Mouse (Mus musculus) kidney, postnatal 25 days (tissue): ENCODE results near the gene S1pr4.
A peak's percentile ranks its signal among the peaks of the same experiment; 100 is the strongest.

Source experiments
- DNase-seq, 2 experiments: peaks; one replicate each; pipeline ENCODE4 v3.0.0; 2021; ENCODE audit warnings: mixed read lengths in 2 of 2

S1pr4 gene

DNA sequence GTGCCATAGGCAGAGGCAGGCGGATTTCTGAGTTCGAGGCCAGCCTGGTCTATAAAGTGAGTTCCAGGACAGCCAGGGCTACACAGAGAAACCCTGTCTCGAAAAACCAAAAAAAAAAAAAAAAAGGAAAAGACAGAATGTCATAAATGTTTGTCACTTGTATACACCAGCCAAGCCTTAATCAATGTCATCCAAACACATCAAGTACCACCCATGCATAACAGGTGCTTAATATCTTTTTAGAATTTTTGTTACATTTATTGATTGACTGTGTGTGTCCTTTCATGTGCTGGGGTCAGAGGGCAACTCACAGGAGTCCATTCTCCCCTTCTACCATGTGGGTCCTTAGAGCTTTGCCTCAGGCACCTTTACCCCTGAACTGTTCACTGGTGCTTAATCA lies at the start of gene S1pr4:
S1pr4 (minus strand) TSS at position 101 of the 400 bp plus-strand sequence.
- DNase-seq, result no peak

DNA sequence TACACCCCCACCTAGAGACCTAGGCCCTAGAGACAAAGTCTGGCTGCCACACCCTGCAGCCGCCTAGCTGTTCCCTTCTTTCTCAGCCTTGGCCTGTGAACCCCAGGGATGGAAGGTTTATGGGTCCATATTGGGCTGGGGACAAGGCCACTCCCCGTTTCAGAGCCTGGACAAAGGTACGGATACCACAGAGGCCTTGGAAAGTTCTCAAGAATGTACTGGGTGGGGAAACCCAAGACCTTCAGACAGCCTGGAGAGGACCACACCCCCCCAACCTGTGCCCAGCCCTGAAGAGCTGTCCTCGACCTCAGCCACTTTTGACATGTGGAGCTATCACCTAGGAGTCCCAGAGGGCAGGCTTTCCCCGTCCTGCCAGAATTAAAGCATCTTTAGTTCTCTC lies 49.0 kb upstream of the S1pr4 start:
- DNase-seq, result no peak

DNA sequence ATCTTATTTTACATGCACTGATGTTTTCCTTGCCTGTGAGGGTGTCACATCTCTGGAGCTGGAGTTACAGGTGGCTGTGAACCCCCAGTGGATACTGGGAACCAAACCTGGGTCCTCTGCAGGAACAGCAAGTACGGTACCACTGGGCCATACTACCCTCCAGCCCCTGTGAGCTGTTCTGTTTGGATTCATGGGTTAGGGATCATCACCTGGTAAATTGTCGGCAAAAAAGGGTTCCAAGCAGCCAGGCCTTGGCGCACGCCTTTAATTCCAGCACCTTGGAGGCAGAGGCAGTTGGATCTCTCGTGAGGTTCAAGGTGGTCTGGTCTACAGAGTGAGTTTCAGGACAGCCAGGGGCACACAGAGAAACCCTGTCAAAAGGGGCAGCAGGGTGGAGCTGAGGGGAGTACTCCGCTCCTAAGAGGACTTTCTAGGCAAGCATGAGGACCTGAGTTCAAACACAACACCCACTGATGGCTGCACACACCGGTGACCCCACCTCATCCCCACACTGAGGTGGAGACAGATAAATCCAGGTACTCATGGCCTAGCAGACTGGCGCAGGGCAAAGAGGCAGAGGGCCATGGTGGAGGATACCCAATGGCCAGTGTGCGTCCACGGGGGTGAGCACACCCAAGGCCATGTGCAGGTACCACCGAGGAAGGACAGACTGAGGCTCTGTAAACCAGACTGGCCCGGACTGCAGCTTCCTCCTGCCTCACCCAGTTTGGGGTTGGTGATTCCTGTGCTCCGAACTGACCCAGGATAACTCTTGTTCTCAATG lies 47.0 kb upstream of the S1pr4 start:
- DNase-seq, result no peak

DNA sequence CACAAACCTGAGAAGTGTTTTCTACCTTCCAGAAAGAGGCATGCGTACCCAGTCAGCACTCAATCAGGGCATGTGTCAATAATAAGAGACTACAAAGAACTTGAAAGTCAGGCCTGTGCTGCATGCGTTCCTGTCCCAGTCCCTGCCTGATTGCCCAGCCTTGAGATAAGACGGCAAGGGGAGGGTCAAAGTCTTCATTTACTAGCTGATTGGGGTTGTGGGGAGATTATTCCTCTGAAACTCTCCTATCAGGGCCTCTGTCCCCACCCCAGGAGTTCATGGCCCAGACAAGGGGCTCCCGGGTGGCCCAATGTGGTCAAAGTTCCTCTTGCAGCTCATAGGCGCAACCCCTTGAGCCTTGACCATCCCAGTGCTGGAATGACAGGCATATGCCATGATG lies 46.4 kb upstream of the S1pr4 start:
- DNase-seq, result no peak

DNA sequence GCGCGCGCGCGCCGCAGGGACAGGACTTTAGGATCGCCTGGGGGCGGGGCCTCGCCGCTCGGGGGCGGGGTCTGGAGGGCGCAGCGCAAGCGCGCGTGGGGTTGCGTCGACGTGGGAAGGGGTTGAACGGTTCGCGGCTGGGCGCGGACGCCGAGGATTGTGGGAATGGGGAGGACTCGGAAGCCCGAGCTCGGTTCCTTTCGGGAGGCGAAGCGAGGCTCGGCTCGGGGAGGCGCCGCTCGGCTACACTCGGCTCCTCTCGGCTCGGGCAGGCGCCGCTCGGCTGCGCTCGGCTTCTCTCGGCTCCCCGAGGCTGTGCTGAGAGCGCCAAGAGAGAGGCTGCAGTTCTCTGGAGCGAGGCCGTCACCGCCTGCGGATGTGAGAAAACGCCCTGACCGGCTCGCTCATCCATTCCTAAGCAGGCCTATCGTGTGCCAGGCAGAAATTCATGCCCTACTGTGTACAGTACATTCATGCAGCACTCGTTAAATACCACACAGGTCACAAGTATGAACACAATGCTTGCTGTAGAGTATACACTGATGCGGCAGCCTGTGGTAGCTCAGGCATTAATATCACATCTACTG lies 45.3 kb upstream of the S1pr4 start, which contains the start of gene Gna11:
Gna11 (minus strand) TSS at position 30 of the 587 bp plus-strand sequence.
- peak; percentile 99 to 100 for DNase-seq

DNA sequence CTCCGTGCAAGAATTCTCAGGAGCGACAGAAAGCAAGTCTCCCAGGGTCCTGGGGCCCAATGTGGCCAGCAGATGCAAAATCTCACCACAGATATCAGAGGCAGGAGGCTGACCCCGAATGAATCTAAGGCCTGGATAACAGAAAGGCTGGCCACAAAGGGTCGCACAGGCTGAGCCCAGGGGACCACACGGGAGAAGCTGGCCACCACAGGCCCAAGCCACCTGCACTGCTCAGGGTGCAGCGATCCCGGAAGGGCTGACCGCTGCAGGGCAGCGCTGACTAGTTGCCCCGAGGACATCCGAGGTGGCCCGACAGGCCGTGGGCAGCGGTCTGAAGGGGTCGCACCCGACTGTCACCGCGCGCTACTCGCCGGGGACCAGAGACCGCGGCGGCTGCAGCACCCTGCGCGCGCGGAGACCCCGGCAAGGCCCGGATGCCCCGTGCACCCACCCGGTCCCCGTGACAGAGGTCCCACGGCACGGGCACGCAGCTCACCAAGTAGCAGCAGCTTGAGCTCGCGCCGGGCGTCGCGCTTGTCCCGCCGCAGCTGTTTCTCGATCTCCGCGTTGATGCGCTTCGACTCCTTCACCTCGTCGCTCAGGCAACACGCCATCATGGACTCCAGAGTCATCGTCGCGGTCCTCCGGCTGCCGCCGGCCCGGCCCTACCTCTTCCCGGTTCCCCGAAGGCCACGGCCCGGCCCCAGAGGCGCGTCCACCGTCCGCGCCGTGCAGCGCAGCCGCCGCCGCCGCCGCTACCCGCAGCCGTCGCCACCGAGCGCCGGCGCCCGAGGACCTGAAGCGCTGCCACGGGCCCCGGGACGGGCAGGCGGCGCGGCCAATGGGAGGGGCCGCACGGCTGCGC lies 44.6 kb upstream of the S1pr4 start:
- no peak for DNase-seq

DNA sequence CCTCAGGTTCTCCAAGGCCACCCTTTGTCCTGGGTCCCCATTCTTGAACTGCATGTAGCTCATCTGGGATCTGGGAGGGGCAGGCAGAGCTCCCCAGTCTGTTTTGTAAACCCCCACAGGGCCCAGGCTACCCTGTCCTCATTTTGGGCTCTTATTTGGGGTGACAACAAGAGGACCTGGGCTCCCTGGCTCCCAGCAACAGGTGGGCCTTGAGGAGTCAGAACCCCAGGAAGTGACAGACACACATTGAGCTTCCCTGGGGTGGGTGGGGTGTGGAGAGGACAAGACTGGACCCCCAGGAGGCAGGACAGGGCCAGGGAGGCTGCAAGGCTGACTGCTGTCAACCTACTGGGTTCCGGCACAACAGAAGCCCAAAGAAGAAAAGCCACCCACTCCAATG lies 43.7 kb upstream of the S1pr4 start:
- no peak for DNase-seq

DNA sequence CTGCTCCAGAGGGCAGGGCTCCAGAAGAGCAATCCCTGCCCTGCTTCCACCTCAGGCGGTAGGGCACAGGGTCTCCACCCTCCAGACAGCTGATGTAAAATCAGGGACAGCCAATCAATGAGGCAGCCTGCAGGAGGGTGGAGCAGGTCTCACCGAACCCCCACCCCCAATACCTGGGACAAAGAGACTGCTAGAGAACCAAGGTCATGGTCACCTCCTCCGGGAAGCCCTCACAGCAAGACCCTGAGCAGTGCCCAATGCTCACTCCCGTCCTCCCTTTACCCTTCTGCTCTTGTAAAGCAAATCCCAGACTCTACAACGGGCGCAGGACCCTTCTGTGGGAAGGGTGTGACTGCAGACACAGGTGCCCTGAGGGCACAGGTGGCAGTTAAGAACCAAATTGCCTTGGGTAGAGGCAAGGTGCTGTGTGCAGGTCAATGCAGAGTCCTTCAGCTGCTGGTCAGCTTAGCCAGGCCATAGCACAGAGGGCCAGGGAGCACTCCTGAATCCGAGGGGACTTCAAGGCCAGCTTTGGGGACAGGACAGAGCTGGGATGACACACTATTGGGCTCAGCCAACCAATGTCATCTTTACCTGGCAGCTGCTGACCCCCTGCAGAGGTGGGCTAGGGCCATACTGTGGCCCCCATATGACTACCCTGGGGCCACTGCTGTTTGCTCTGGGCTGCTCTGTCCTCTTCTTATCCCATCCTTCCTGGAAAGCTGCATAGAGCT lies 43.0 kb upstream of the S1pr4 start:
- DNase-seq, result no peak

DNA sequence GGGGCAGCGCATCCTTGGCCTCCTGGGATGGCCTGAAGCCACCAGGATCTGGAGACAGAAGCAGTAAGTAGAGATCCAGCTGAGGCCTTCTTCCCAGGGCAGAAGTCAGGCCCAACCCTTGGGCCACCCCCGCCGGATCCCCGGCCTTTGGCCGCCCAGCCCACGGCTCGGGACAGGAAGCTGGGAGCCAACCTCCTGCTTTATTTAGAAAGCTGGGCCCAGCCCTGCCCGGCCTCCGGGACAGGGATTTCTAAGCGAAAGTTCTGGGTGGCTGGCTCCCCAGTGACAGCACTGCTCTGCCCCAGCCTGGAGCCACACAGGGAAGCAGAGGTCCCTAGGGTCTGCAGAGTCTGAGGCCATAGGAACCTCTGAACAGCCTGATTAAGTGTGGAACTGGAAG lies 41.9 kb upstream of the S1pr4 start:
- peak; percentile 74 to 91 for DNase-seq

DNA sequence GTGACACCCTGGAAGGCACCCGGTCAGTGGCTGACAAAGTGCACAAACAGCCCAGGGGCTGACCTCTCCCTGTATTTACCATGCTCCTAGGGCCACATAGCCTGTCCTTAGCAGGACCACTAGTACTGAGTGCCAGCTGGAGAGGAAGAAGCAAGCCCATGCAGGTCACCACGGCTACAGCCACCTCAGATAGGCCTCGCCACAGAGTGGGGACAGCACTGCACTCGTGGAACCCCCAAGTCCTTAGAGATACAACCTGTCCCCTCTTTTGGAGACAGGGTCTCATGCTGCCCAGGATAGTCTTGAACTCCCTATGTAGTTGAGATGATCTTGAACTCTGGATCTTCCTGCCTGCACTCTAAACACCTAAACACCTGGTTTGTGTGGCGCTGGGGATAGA lies 41.4 kb upstream of the S1pr4 start:
- no peak for DNase-seq

DNA sequence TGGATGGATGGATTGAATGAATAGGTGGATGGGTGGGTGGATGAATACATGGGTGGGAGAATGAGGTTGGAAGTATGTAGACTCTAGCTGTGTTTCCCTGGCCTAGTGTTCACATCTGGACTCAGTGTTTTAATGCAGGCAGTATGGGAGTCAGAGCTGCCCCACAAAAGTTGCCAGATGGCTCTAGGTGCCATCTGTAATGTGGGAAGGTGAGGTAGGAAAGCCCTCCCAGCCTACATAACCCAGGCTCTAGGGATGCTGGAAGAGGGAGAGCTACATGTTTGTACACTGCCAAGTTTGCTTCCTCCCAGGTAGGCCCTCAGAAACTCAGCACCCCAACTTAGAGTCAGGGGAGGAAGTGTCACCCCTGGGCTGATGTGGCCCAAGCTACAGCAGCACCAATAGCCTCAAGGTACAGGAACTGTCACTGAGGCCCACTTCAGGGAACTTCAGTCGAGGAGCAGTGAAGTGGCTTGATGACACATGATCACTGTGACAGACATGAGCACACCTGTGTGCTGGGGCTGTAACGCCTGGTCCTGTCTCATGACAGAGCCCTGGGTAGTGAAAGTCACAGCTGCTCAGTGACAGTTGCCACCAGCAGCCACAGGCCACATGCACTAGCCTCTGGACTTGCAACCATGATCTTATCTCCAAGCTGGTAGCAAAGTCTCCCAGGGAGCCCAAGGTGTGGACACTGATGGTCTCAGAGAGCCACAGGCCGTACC lies 38.6 kb upstream of the S1pr4 start:
- DNase-seq, result no peak

DNA sequence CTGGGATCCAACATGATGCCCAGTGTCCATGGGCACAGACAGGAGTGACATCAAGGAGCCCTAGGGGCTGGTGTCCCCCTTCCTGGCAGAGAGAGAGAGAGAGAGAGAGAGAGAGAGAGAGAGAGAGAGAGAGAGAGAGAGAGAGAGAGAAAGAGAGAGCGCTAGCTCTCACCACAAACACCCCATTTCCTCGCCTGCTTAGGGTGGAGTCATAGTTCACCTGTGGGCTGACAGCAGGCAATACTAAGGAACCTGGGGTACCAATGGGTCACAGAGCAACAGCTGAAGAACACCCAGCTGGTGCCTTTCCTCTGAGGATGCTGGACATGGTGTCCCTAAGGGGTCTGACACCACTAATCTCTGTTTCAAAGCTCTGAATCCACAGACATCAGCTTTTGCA lies 37.5 kb upstream of the S1pr4 start:
- DNase-seq, result no peak

DNA sequence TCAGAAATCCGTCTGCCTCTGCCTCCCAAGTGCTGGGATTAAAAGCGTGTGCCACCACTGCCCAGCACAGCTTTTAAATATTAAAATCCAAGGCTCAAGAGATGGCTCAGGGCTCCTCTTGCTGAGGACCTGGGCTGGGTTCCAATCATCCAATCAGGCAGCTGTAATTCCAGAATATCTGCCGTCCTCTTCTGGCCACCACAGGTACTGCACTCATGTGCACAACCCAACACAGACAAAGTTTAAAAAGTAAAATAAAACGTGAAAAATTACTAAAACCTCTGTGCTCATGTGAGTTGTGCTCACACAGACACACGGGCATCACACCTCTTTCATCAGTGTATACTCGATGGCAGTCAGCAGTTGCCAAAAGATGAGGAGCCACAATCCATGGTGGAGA lies 36.8 kb upstream of the S1pr4 start:
- DNase-seq, result peak in 1 of 2 experiments; percentile 42

DNA sequence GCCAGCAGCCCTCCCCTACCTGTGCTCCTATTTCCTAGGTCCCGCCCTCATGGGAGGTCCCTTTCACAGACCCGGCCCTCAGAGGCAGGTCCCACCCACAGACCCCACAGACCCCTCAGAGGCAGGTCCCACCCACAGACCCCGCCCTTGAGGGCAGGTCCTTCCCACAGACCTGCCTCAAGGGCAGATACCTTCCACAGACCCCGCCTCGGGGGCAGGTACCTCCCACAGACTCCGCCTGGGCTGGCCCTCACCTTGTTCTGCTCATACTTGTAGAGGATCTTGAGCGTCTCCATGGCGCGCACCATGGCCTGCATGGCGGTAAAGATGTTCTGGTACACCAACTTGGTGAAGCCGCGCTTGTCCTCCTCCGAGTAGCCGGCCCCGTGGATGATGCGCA lies 34.9 kb upstream of the S1pr4 start:
- no peak for DNase-seq

DNA sequence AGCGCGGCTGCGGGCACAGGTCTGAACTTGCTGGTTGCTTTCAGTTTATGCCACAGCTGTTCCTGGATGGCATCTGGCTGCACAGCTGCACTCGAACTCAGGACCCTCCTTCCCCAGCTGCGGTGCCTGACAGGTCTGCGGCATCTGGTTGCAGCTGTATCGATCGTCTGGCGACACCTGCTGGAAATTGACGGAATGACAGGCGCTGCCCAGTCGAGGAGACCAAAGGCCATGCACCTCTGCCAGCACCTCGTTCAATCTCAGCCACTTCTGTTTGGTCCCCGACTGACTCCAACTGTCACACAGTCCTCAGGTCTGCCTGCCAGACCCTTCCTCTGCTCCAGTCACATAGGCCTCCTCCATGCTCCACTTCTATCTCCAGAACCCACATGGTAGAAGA lies 26.8 kb upstream of the S1pr4 start:
- peak; percentile 85 to 91 for DNase-seq

DNA sequence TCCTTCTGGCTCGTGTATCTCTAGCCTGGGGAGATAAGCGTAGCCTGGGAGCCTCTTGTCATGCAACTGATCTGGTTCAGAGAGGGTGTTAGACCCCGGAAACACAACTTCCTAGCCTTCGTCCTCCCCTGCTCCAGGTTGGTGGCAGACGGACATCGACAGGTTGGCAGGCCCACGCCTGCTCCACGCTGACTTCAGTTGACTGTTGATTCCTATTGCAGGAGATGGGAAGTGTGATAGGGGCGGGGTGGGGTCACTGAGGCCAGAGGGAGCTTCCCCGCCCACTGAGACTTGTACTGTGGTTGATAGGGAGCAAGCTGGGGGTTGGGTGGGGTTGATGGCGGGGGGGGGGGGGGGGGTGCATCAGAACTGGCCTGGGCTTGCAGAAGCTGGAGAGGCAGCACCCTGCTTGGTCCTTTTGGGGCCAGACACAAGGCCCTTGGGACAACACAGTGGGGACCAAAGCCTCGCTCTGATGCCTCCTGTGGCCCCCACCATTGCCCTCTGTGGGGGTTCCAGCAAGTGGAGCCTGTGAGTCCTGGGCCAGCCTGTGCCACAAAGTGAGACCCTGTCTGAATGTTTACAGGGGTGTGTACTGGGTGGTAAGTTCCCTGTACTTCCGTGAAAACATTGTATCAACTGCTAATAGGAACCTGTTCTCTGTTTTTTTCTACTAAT lies 25.2 kb upstream of the S1pr4 start:
- no peak for DNase-seq

DNA sequence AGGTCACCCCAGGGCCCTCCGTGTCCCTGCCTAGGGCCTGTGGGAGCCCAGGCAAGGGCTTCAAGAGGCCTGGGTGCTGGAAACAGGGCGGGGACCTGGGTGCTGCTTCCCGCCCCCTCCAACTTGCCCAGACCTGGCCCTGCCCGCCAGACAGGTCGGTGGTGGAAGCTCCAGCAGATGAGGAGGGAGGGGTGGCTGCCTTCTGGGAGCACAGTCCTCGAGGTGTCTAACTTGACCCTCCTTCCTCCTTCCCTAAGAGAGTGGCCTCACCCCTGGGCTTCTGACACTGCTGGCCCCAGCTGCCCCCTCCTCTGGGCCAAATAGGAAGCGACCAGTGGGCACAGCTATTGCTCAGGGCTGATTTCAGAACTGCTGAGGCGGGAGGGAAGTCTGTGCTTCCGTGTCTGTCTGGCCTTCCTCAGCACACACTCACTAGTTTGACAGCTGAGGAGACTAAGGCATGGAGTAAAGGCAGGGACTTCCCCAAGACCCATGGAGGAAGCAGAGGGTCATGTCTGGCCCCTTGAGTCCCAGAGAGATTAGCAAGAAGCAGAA lies 24.2 kb upstream of the S1pr4 start, which contains the start of gene Gna15:
Gna15 (minus strand) TSS at position 175 of the 555 bp plus-strand sequence.
- no peak for DNase-seq

DNA sequence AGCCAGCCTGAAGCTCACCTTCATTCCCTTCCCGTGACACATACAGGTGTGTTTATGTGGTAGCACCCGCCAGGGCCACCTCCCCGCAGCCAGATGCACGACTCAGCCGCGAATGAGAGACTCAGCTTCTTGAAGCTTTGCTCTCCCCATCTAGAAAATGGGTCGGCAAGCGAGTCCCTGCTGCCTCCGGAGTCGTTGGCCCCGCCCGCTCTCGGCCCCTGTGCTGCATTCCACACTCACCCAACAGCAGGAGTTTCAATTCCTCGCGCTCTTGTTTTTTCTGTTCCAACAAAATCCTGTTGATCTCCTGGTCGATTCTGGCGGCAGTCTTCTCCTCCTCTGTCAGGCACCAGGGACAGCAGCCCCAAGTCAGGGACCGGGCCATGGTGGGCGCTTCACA lies 23.6 kb upstream of the S1pr4 start:
- no peak for DNase-seq

DNA sequence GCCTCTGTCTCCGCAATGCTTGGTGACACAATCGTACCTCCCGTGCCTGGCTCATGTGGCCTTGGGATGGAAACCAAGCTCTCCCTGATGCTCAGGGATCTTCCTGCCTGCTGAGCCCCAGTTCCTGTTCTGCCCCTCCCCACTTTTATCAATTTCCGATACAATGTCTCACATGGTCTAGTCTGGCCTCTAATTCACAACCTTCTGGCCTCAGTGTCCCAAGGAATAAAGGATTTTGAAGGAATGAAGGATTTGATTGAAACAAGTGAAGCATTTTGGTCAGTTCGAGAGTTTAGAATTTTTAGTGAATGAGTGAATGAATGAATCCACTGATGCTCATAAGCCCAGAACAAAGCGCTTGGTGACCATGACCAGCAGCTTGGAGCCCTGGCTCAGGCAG lies 23.2 kb upstream of the S1pr4 start:
- DNase-seq, result no peak

DNA sequence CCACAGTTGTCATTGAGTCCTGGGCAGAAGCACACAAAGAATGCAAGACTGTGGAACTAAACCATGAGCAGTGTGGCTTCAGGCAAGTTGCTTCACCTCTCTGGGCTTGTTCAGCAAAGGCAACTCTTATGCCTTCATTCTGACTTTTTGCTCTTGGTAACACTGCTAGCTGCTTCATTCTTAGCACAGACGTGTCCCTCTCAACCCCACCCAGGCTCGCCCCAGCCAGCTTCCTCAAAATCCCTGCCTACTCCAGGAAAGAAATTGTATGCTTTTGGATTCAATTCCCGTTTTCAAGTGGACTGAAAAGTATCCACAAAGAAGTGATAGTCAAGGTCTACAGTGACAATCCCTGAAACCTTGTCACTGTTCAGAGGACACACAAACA lies 20.0 kb upstream of the S1pr4 start:
- DNase-seq, result no peak
